Mouse (Mus musculus): ENCODE data around the gene Etv6.

Etv6 gene

GRCm38 (mm10) chr6:134210675-134211457 is 175.4 kb downstream of the Etv6 start:
- in situ Hi-C loops (cut with MboI), result no loop called here

GRCm38 (mm10) chr6:134211458-134211776 is 175.9 kb downstream of the Etv6 start:
- in situ Hi-C loops (cut with MboI), result no loop called here

- in situ Hi-C loops (cut with MboI), result no loop called here
Observed at GRCm38 (mm10) chr6:134217747-134218146, 182.2 kb downstream of the Etv6 start.

GRCm38 (mm10) chr6:134218441-134218840 is 182.9 kb downstream of the Etv6 start:
- in situ Hi-C loops (cut with MboI), result no loop called here

- in situ Hi-C loops (cut with MboI), result no loop called here
Observed at GRCm38 (mm10) chr6:134219358-134219757, 183.9 kb downstream of the Etv6 start.

- in situ Hi-C loops (cut with MboI), result no loop called here
Observed at GRCm38 (mm10) chr6:134220209-134220777, 184.8 kb downstream of the Etv6 start.

- in situ Hi-C loops (cut with MboI), result no loop called here
Observed at GRCm38 (mm10) chr6:134222248-134222929, 186.9 kb downstream of the Etv6 start.

GRCm38 (mm10) chr6:134225564-134225963 is 190.1 kb downstream of the Etv6 start:
- in situ Hi-C loops (cut with MboI), result no loop called here

- in situ Hi-C loops (cut with MboI), result no loop called here
Observed at GRCm38 (mm10) chr6:134226349-134227169, 191.1 kb downstream of the Etv6 start.

- in situ Hi-C loops (cut with MboI), result no loop called here
Observed at GRCm38 (mm10) chr6:134236311-134236710, 200.8 kb downstream of the Etv6 start.

- in situ Hi-C loops (cut with MboI), result no loop called here
Observed at GRCm38 (mm10) chr6:134238455-134238854, 203.0 kb downstream of the Etv6 start.

- in situ Hi-C loops (cut with MboI), result no loop called here
Observed at GRCm38 (mm10) chr6:134240988-134241387, 205.5 kb downstream of the Etv6 start.

GRCm38 (mm10) chr6:134243119-134243518 is 207.6 kb downstream of the Etv6 start:
- in situ Hi-C loops (cut with MboI), result no loop called here

GRCm38 (mm10) chr6:134243546-134243945 is 208.0 kb downstream of the Etv6 start:
- in situ Hi-C loops (cut with MboI), result no loop called here

- in situ Hi-C loops (cut with MboI), result no loop called here
Observed at GRCm38 (mm10) chr6:134244071-134244470, 208.6 kb downstream of the Etv6 start.

- in situ Hi-C loops (cut with MboI), result no loop called here
Observed at GRCm38 (mm10) chr6:134246109-134246508, 210.6 kb downstream of the Etv6 start.

- in situ Hi-C loops (cut with MboI), result no loop called here
Observed at GRCm38 (mm10) chr6:134247324-134247723, 211.8 kb downstream of the Etv6 start.

- in situ Hi-C loops (cut with MboI), result no loop called here
Observed at GRCm38 (mm10) chr6:134248720-134249119, 213.2 kb downstream of the Etv6 start.

- in situ Hi-C loops (cut with MboI), result no loop called here
Observed at GRCm38 (mm10) chr6:134250764-134251163, 215.3 kb downstream of the Etv6 start.

GRCm38 (mm10) chr6:134251364-134251763 is 215.9 kb downstream of the Etv6 start:
- in situ Hi-C loops (cut with MboI), result no loop called here

GRCm38 (mm10) chr6:134252081-134252755 is 216.7 kb downstream of the Etv6 start:
- in situ Hi-C loops (cut with MboI), result no loop called here

- in situ Hi-C loops (cut with MboI), result no loop called here
Observed at GRCm38 (mm10) chr6:134256369-134256768, 220.9 kb downstream of the Etv6 start.
